Mouse (Mus musculus): ENCODE data around the gene Il4. TPM values are rescaled to one million over a fixed set of nuclear protein-coding genes. Genes with fewer than 3 reads are reported as not detected.

Gene Il4
- polyA plus RNA-seq, 1 experiment from 2014 or later: 2.8 TPM

- no peak for ATAC-seq (ENCODE audit: low FRiP score)
- WGBS: 94% methylated on average over 4 of the region's 4 CpGs
- no peak overlapping the region for H3K4me2 ChIP-seq (replicated peaks; ENCODE audit: low read depth, low read length)
- no peak overlapping the region for H3K27ac ChIP-seq (ENCODE audit: low read depth, low read length)
- no peak overlapping the region for H3K4me3 ChIP-seq (ENCODE audit: low read depth, low read length)
- H3K36me3 ChIP-seq (ENCODE audit: control insufficient read depth, insufficient read depth, low read length): no peaks in the 10 kb centered on the region
- no peak for DNase-seq (ENCODE audit: low spot score)
- no peaks in the 10 kb centered on the region for H3K4me1 ChIP-seq (replicated peaks; ENCODE audit: control insufficient read depth, insufficient read depth, low read length)
- H3K9me3 ChIP-seq (ENCODE audit: control insufficient read depth, low read length): no peaks in the 10 kb centered on the region
- H3K9ac ChIP-seq (ENCODE audit: low read depth, low read length): no peak overlapping the region
- no peaks in the 10 kb centered on the region for H3K27me3 ChIP-seq (ENCODE audit: control insufficient read depth, insufficient read depth, low read length)
Measured at GRCm38 (mm10) chr11:53620094-53620493, 1.6 kb upstream of the Il4 start.

GRCm38 (mm10) chr11:53619428-53619827 is 959 bp upstream of the Il4 start:
- no peak overlapping the region for H3K9ac ChIP-seq (ENCODE audit: low read depth, low read length)
- no peaks in the 10 kb centered on the region for H3K36me3 ChIP-seq (ENCODE audit: control insufficient read depth, insufficient read depth, low read length)
- no peaks in the 10 kb centered on the region for H3K9me3 ChIP-seq (ENCODE audit: control insufficient read depth, low read length)
- no peaks in the 10 kb centered on the region for H3K4me1 ChIP-seq (replicated peaks; ENCODE audit: control insufficient read depth, insufficient read depth, low read length)
- no peak overlapping the region for H3K4me2 ChIP-seq (replicated peaks; ENCODE audit: low read depth, low read length)
- H3K27ac ChIP-seq (ENCODE audit: low read depth, low read length): no peak overlapping the region
- 75% methylated on average over 6 of the region's 6 CpGs for WGBS
- ATAC-seq (ENCODE audit: low FRiP score): no peak
- no peak overlapping the region for H3K4me3 ChIP-seq (ENCODE audit: low read depth, low read length)
- no peak for DNase-seq (ENCODE audit: low spot score)
- no peaks in the 10 kb centered on the region for H3K27me3 ChIP-seq (ENCODE audit: control insufficient read depth, insufficient read depth, low read length)

- H3K4me2 ChIP-seq (replicated peaks; ENCODE audit: low read depth, low read length): no peak overlapping the region
- no peaks in the 10 kb centered on the region for H3K27me3 ChIP-seq (ENCODE audit: control insufficient read depth, insufficient read depth, low read length)
- DNase-seq (ENCODE audit: low spot score) (no peak), ATAC-seq (ENCODE audit: low FRiP score) (no peak)
- no peak overlapping the region for H3K4me3 ChIP-seq (ENCODE audit: low read depth, low read length)
- H3K9me3 ChIP-seq (ENCODE audit: control insufficient read depth, low read length): no peaks in the 10 kb centered on the region
- 65% methylated on average over 4 of the region's 4 CpGs for WGBS
- no peaks in the 10 kb centered on the region for H3K4me1 ChIP-seq (replicated peaks; ENCODE audit: control insufficient read depth, insufficient read depth, low read length)
- H3K27ac ChIP-seq (ENCODE audit: low read depth, low read length): no peak overlapping the region
- no peaks in the 10 kb centered on the region for H3K36me3 ChIP-seq (ENCODE audit: control insufficient read depth, insufficient read depth, low read length)
- H3K9ac ChIP-seq (ENCODE audit: low read depth, low read length): no peak overlapping the region
Measured at GRCm38 (mm10) chr11:53617562-53618109, 833 bp downstream of the Il4 start.

- H3K27ac ChIP-seq (ENCODE audit: low read depth, low read length): no peak overlapping the region
- WGBS: 82% methylated on average over 8 of the region's 8 CpGs
- H3K4me1 ChIP-seq (replicated peaks; ENCODE audit: control insufficient read depth, insufficient read depth, low read length): no peaks in the 10 kb centered on the region
- no peaks in the 10 kb centered on the region for H3K27me3 ChIP-seq (ENCODE audit: control insufficient read depth, insufficient read depth, low read length)
- H3K4me3 ChIP-seq (ENCODE audit: low read depth, low read length): no peak overlapping the region
- no peaks in the 10 kb centered on the region for H3K36me3 ChIP-seq (ENCODE audit: control insufficient read depth, insufficient read depth, low read length)
- H3K4me2 ChIP-seq (replicated peaks; ENCODE audit: low read depth, low read length): no peak overlapping the region
- ATAC-seq (ENCODE audit: low FRiP score): no peak
- DNase-seq (ENCODE audit: low spot score): no peak
- no peak overlapping the region for H3K9ac ChIP-seq (ENCODE audit: low read depth, low read length)
- H3K9me3 ChIP-seq (ENCODE audit: control insufficient read depth, low read length): no peaks in the 10 kb centered on the region
Measured at GRCm38 (mm10) chr11:53616748-53617558, 1.5 kb downstream of the Il4 start.

GRCm38 (mm10) chr11:53615575-53615974 is 2.9 kb downstream of the Il4 start:
- no peak overlapping the region for H3K9ac ChIP-seq (ENCODE audit: low read depth, low read length)
- H3K27ac ChIP-seq (ENCODE audit: low read depth, low read length): no peak overlapping the region
- no peak overlapping the region for H3K4me3 ChIP-seq (ENCODE audit: low read depth, low read length)
- WGBS: 97% methylated on average over 8 of the region's 8 CpGs
- no peaks in the 10 kb centered on the region for H3K9me3 ChIP-seq (ENCODE audit: control insufficient read depth, low read length)
- no peaks in the 10 kb centered on the region for H3K36me3 ChIP-seq (ENCODE audit: control insufficient read depth, insufficient read depth, low read length)
- H3K27me3 ChIP-seq (ENCODE audit: control insufficient read depth, insufficient read depth, low read length): no peaks in the 10 kb centered on the region
- no peaks in the 10 kb centered on the region for H3K4me1 ChIP-seq (replicated peaks; ENCODE audit: control insufficient read depth, insufficient read depth, low read length)
- ATAC-seq (ENCODE audit: low FRiP score) (no peak), DNase-seq (ENCODE audit: low spot score) (no peak)
- no peak overlapping the region for H3K4me2 ChIP-seq (replicated peaks; ENCODE audit: low read depth, low read length)

- Histone ChIP-seq H3K36me3 (ENCODE audit: control insufficient read depth, insufficient read depth, low read length) (no peaks in the 10 kb centered on the region), H3K9me3 (ENCODE audit: control insufficient read depth, low read length) (no peaks in the 10 kb centered on the region), H3K4me3 (ENCODE audit: low read depth, low read length) (no peak overlapping the region), H3K27ac (ENCODE audit: low read depth, low read length) (no peak overlapping the region), H3K4me2 (replicated peaks; ENCODE audit: low read depth, low read length) (no peak overlapping the region), H3K27me3 (ENCODE audit: control insufficient read depth, insufficient read depth, low read length) (no peaks in the 10 kb centered on the region), H3K9ac (ENCODE audit: low read depth, low read length) (no peak overlapping the region), H3K4me1 (replicated peaks; ENCODE audit: control insufficient read depth, insufficient read depth, low read length) (no peaks in the 10 kb centered on the region)
- ATAC-seq (ENCODE audit: low FRiP score) (no peak), DNase-seq (ENCODE audit: low spot score) (no peak)
- WGBS: 89% methylated on average over 6 of the region's 6 CpGs
Measured at GRCm38 (mm10) chr11:53615172-53615571, 3.3 kb downstream of the Il4 start.

- Histone ChIP-seq H3K4me2 (replicated peaks; ENCODE audit: low read depth, low read length) (no peak overlapping the region), H3K36me3 (ENCODE audit: control insufficient read depth, insufficient read depth, low read length) (no peaks in the 10 kb centered on the region), H3K4me1 (replicated peaks; ENCODE audit: control insufficient read depth, insufficient read depth, low read length) (no peaks in the 10 kb centered on the region; the same call in 1 of the 2 replicates), H3K9me3 (ENCODE audit: control insufficient read depth, low read length) (no peaks in the 10 kb centered on the region), H3K27ac (ENCODE audit: low read depth, low read length) (no peak overlapping the region), H3K4me3 (ENCODE audit: low read depth, low read length) (no peak overlapping the region), H3K9ac (ENCODE audit: low read depth, low read length) (no peak overlapping the region), H3K27me3 (ENCODE audit: control insufficient read depth, insufficient read depth, low read length) (no peaks in the 10 kb centered on the region)
- 89% methylated on average over 3 of the region's 3 CpGs for WGBS
- ATAC-seq (ENCODE audit: low FRiP score) (no peak), DNase-seq (ENCODE audit: low spot score) (no peak)
Measured at GRCm38 (mm10) chr11:53609672-53610071, 8.8 kb downstream of the Il4 start.

- H3K9ac ChIP-seq (ENCODE audit: low read depth, low read length): no peak overlapping the region
- no peaks in the 10 kb centered on the region for H3K36me3 ChIP-seq (ENCODE audit: control insufficient read depth, insufficient read depth, low read length)
- no peaks in the 10 kb centered on the region; the same call in 1 of the 2 replicates for H3K4me1 ChIP-seq (replicated peaks; ENCODE audit: control insufficient read depth, insufficient read depth, low read length)
- H3K27me3 ChIP-seq (ENCODE audit: control insufficient read depth, insufficient read depth, low read length): no peaks in the 10 kb centered on the region
- no peak overlapping the region for H3K4me3 ChIP-seq (ENCODE audit: low read depth, low read length)
- no peak overlapping the region for H3K4me2 ChIP-seq (replicated peaks; ENCODE audit: low read depth, low read length)
- 84% methylated on average over 6 of the region's 6 CpGs for WGBS
- no peak for ATAC-seq (ENCODE audit: low FRiP score)
- DNase-seq (ENCODE audit: low spot score): no peak
- H3K9me3 ChIP-seq (ENCODE audit: control insufficient read depth, low read length): no peaks in the 10 kb centered on the region
- H3K27ac ChIP-seq (ENCODE audit: low read depth, low read length): no peak overlapping the region
Measured at GRCm38 (mm10) chr11:53609231-53609630, 9.2 kb downstream of the Il4 start.

- no peak overlapping the region for H3K27ac ChIP-seq (ENCODE audit: low read depth, low read length)
- no peaks in the 10 kb centered on the region; the same call in 1 of the 2 replicates for H3K4me1 ChIP-seq (replicated peaks; ENCODE audit: control insufficient read depth, insufficient read depth, low read length)
- H3K36me3 ChIP-seq (ENCODE audit: control insufficient read depth, insufficient read depth, low read length): 0 out of 2 replicates have a peak, but pooled peaks cover 3% of the 10 kb centered on the region
- no peak overlapping the region for H3K4me3 ChIP-seq (ENCODE audit: low read depth, low read length)
- DNase-seq (ENCODE audit: low spot score) (peak; percentile 14), ATAC-seq (ENCODE audit: low FRiP score) (no peak)
- H3K9me3 ChIP-seq (ENCODE audit: control insufficient read depth, low read length): no peaks in the 10 kb centered on the region
- H3K4me2 ChIP-seq (replicated peaks; ENCODE audit: low read depth, low read length): no peak overlapping the region
- no peaks in the 10 kb centered on the region for H3K27me3 ChIP-seq (ENCODE audit: control insufficient read depth, insufficient read depth, low read length)
- H3K9ac ChIP-seq (ENCODE audit: low read depth, low read length): no peak overlapping the region
- WGBS: 13% methylated on average over 12 of the region's 12 CpGs
Measured at GRCm38 (mm10) chr11:53605609-53606008, 12.9 kb downstream of the Il4 start.
